Mouse (Mus musculus): ENCODE results near the gene Tbc1d23. TPM values are rescaled to one million over a fixed set of nuclear protein-coding genes. Genes with fewer than 3 reads are reported as not detected.

Tbc1d23 gene
- polyA plus RNA-seq (2012; rRNA removed), result 15.7 and 17.5 TPM in 2 replicates

DNA sequence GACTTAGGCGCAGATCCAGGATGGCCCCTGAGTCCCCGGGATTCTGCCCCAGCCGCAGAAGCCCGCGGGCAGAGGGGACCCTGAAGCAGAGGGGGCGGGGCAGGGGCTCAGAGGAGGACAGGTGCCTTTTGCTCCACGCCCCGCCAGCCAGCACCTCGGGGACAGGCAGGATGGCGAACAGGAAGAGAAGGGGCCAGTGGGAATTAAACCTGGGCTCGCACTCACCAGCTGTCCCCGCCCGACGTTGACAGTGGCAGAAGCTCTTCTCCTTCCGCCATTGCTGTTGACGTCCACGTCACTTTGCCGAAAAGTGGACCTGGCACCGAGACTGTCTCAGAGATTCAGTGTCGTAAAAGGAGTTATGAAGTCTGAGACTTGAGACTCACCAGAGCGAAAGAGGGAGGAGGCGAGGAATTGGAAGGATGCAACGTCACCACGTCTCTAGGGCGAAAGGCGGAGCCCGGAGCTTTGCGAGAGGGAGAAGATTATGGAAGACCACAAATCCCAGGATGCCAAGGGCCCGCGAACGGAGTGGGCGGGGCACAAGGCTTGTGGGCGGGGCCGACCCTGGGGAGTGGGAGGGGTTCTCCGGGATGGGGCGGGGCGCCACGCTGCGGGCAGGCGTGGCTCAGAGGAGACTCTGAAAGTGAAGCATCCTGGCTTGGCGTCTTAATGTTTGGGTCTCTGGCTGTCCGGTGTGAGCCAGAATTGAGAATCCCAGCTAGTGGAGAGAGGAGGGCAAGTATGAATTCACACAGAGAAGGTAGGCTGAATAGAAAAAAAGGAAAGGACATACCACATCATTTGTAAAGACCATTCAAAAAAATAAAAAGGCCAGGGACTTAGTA, at the start of gene Tbc1d23:
Tbc1d23 (minus strand) TSS at position 416 of the 848 bp plus-strand sequence.
- no peaks in the 10 kb centered on the region for H3K27me3 ChIP-seq (ENCODE audit: control insufficient read depth, insufficient read depth, low read length)
- TF ChIP-seq POLR2A (IDR thresholded peaks at IDR 0.05; ENCODE audit: control insufficient read depth, extremely low read depth, insufficient read depth, low read length, poor library complexity), result peak; percentile 64; the same call in 1 of the 2 replicates
- TF ChIP-seq CTCF (IDR thresholded peaks at IDR 0.05; ENCODE audit: borderline replicate concordance, control insufficient read depth, extremely low read depth, insufficient read depth, low read length, poor library complexity), result no peak

DNA sequence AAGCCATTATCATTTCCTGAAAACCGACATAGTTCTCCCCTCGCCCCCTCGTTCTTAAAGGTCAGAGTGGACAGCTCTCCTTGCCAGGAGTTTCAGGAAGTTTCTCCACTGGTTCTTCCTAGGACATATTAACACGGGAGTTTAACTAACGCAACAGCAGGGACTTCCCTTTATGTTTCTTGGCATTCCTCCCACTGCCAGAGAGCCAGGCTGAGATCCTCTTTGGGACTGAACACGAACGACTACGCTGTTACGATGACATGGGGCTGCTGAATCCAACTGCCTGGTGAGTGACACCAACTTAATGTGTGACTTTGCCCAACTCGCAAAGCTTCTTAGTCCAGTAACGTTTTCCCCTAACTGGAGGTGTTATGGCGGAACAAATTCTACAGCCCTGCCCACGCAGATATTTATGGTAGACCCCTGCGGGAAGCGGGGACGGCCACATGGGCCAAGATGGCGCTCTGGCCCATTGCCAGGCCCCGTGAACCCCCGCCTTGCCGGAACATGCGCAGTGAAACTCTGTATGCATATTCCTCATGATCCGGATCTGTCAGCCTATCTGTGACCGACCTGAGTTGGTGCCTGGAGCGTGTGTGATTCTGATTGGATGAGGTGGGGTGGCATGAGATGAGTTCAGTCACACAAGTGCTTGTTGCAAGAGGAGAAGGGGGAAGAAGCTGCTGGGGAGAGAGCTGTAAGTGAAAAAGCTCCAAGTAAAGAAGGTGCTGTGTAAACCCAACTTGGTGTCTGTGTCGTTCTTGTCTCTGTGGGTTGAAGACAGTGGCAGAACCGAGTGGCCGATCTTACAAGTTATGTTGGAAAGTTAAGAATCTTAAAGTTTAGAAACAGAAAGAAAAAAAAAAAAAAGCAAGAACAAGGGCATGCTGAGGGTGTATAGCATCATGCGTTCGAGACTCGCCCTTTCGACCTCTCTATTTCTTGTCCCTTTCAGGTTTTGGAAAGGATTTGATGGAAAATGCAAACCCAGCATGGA, 49.2 kb upstream of the Tbc1d23 start:
- no peak for TF ChIP-seq POLR2A (IDR thresholded peaks at IDR 0.05; ENCODE audit: control insufficient read depth, extremely low read depth, insufficient read depth, low read length, poor library complexity)
- Histone ChIP-seq H3K27ac (ENCODE audit: control insufficient read depth, insufficient read depth, low read length) (no peak overlapping the region), H3K4me3 (ENCODE audit: control insufficient read depth, insufficient read depth, low read length) (no peak overlapping the region), H3K27me3 (ENCODE audit: control insufficient read depth, insufficient read depth, low read length) (no peaks in the 10 kb centered on the region), H3K4me1 (replicated peaks; ENCODE audit: control insufficient read depth, insufficient read depth, low read length) (no peaks in the 10 kb centered on the region), H3K36me3 (ENCODE audit: control insufficient read depth, insufficient read depth, low read length) (no peaks in the 10 kb centered on the region)
- DNase-seq, result no peak
- WGBS, result 85% methylated on average over 31 of the region's 31 CpGs

More for the DNA sequence above, at the start of gene Tbc1d23:
- WGBS, result under 1% methylated on average over 42 of the region's 42 CpGs
- Histone ChIP-seq H3K4me1 (replicated peaks; ENCODE audit: control insufficient read depth, insufficient read depth, low read length) (peaks cover 4% of the 10 kb centered on the region), H3K36me3 (ENCODE audit: control insufficient read depth, insufficient read depth, low read length) (no peaks in the 10 kb centered on the region), H3K27ac (ENCODE audit: control insufficient read depth, insufficient read depth, low read length) (no peak within 1 kb of the TSS), H3K4me3 (ENCODE audit: control insufficient read depth, insufficient read depth, low read length) (peak within 1 kb of the TSS; percentile 65)
- peak; percentile 90 for DNase-seq

DNA sequence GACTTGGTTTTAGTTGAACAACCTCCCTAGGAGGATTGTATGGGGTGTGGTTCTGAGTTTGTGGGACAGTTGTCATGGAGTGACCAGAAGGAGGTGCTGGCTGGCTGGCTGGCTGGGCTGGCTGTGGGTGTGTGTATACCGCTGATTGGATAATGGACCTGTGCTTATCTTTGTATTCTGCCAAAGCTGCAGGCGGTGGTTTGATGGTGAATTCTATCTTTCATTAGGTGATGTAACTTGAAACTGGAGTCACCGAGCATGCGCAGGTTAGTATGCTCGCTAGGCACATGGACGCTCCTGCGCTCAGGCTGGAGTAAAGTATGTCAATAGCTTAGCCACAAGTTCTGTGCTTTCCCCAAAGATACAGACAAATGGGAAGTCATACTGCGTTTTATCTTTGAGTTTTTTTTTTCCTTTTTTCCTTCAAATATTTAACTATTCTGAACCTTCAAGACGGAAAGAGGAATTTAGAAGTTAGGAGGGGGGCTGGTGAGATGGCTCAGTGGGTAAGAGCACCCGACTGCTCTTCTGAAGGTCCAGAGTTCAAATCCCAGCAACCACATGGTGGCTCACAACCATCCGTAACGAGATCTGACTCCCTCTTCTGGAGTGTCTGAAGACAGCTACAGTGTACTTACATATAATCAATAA, 47.8 kb upstream of the Tbc1d23 start:
- no peak overlapping the region for H3K4me3 ChIP-seq (ENCODE audit: control insufficient read depth, insufficient read depth, low read length)
- H3K27me3 ChIP-seq (ENCODE audit: control insufficient read depth, insufficient read depth, low read length), result no peaks in the 10 kb centered on the region
- no peak for TF ChIP-seq CTCF (IDR thresholded peaks at IDR 0.05; ENCODE audit: borderline replicate concordance, control insufficient read depth, extremely low read depth, insufficient read depth, low read length, poor library complexity)
- TF ChIP-seq POLR2A (IDR thresholded peaks at IDR 0.05; ENCODE audit: control insufficient read depth, extremely low read depth, insufficient read depth, low read length, poor library complexity), result no peak
- no peak for DNase-seq
- WGBS, result 92% methylated on average over 10 of the region's 12 CpGs
- no peaks in the 10 kb centered on the region for H3K4me1 ChIP-seq (replicated peaks; ENCODE audit: control insufficient read depth, insufficient read depth, low read length)
- no peak overlapping the region for H3K27ac ChIP-seq (ENCODE audit: control insufficient read depth, insufficient read depth, low read length)
- no peaks in the 10 kb centered on the region for H3K36me3 ChIP-seq (ENCODE audit: control insufficient read depth, insufficient read depth, low read length)

DNA sequence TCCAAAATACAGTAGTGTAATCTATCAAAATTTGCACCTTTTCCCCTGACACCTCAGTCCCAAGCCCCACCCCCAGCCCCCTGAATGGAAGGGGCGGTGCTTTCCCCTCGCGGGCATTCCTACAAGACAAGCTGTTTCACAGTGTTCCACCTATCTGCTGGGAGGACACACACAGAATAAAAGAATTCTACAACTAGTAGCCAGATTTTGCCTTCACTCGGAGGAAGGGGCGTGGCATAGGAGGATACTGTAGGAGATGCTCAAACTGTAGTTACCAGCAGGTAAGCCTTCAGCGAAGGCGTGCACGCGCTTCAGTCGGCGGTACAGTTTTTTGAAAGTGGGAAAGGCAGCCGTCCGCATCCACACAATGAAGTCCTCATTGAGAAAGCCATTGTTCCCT, 38.4 kb upstream of the Tbc1d23 start:
- WGBS, result 95% methylated on average over 13 of the region's 13 CpGs
- Histone ChIP-seq H3K4me1 (replicated peaks; ENCODE audit: control insufficient read depth, insufficient read depth, low read length) (no peaks in the 10 kb centered on the region), H3K27ac (ENCODE audit: control insufficient read depth, insufficient read depth, low read length) (no peak overlapping the region), H3K36me3 (ENCODE audit: control insufficient read depth, insufficient read depth, low read length) (no peaks in the 10 kb centered on the region), H3K27me3 (ENCODE audit: control insufficient read depth, insufficient read depth, low read length) (no peaks in the 10 kb centered on the region), H3K4me3 (ENCODE audit: control insufficient read depth, insufficient read depth, low read length) (no peak overlapping the region)
- DNase-seq, result no peak
- TF ChIP-seq CTCF (IDR thresholded peaks at IDR 0.05; ENCODE audit: borderline replicate concordance, control insufficient read depth, extremely low read depth, insufficient read depth, low read length, poor library complexity) (no peak), POLR2A (IDR thresholded peaks at IDR 0.05; ENCODE audit: control insufficient read depth, extremely low read depth, insufficient read depth, low read length, poor library complexity) (no peak)

DNA sequence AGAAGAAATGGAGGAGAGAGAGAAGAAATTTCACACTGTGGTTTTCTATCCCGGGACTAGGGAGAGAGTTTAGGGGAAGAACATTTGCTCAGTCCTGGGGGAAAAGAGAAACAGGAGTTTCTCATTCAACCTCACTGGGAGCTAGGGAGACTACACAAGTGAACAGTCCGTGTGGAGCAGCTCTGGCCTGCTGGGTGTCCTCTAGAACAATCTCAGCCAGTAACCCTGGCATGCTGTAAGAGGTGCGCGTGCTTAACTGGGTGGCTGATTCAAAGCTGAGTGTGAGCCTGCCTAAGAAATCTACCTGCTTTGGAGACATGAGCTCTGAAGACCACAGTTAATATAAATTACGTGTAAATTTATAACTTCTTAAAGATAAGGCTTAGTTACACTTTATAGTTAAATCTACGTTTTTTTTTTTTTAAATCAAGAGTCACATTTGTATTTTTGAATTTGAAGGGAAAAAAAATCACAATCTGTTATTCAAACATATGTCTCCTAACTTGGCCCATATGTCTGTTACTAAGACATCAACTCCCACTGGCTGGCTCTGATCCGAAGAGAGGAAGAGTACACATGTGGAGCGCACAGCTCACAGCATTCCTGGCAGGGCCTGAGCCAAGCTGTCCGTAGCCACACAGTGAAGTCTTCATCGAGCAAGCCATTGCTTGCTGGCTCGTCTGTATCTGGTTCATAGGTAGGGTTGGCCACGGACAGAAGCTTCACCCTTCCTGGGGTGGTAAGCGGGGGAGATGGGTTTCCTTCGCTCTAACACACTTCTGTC, 36.9 kb upstream of the Tbc1d23 start:
- no peaks in the 10 kb centered on the region for H3K4me1 ChIP-seq (replicated peaks; ENCODE audit: control insufficient read depth, insufficient read depth, low read length)
- no peak for TF ChIP-seq POLR2A (IDR thresholded peaks at IDR 0.05; ENCODE audit: control insufficient read depth, extremely low read depth, insufficient read depth, low read length, poor library complexity)
- no peak for TF ChIP-seq CTCF (IDR thresholded peaks at IDR 0.05; ENCODE audit: borderline replicate concordance, control insufficient read depth, extremely low read depth, insufficient read depth, low read length, poor library complexity)
- no peak overlapping the region for H3K4me3 ChIP-seq (ENCODE audit: control insufficient read depth, insufficient read depth, low read length)
- DNase-seq, result no peak
- H3K27ac ChIP-seq (ENCODE audit: control insufficient read depth, insufficient read depth, low read length), result no peak overlapping the region
- WGBS, result 94% methylated on average over 14 of the region's 14 CpGs
- H3K36me3 ChIP-seq (ENCODE audit: control insufficient read depth, insufficient read depth, low read length), result no peaks in the 10 kb centered on the region
- no peaks in the 10 kb centered on the region for H3K27me3 ChIP-seq (ENCODE audit: control insufficient read depth, insufficient read depth, low read length)
